Mouse (Mus musculus) intestine, embryonic 16.5 days (tissue): Measurements from ENCODE around the gene D630039A03Rik. TPM values are rescaled to one million over a fixed set of nuclear protein-coding genes. Genes with fewer than 3 reads are reported as not detected.
"Not testable (repeated sequence)": the region's sequence is repeated elsewhere in the genome, so short reads cannot be mapped to it uniquely, and the experiment has no call there.

Experiments used
- ATAC-seq: fragments of 200-750 bp; cut with Nextera tagmentation; 2 replicates; pipeline ENCODE4 v1.8.0; 2017; ENCODE audit warnings: moderate TSS enrichment, moderate library complexity
- H3K27ac ChIP-seq: fragments of 300-500 bp; sonication (generic); 2 replicates; pipeline ENCODE4 v1.5.1; 2014; ENCODE audit warnings: mild to moderate bottlenecking, low read length
- H3K27me3 ChIP-seq: fragments of 300-500 bp; sonication (generic); replicated peaks from 2 replicates; pipeline ENCODE4 v1.6.1; 2014; ENCODE audit warnings: low read length, control low read depth, mixed read lengths; ENCODE audit not compliant: control insufficient read depth, insufficient read depth
- H3K36me3 ChIP-seq: fragments of 300-500 bp; sonication (generic); 2 replicates; pipeline ENCODE4 v1.6.1; 2014; ENCODE audit warnings: low read length, control low read depth; ENCODE audit not compliant: control insufficient read depth, insufficient read depth
- H3K4me1 ChIP-seq: fragments of 300-500 bp; sonication (generic); 2 replicates; pipeline ENCODE4 v1.6.1; 2014; ENCODE audit warnings: low read length, control low read depth, mixed read lengths; ENCODE audit not compliant: control insufficient read depth, insufficient read depth
- H3K4me2 ChIP-seq: fragments of 300-500 bp; sonication (generic); 2 replicates; pipeline ENCODE4 v1.6.1; 2014; ENCODE audit warnings: low read depth, low read length, control low read depth
- H3K4me3 ChIP-seq: fragments of 300-500 bp; sonication (generic); 2 replicates; pipeline ENCODE4 v1.5.1; 2014; ENCODE audit warnings: mild to moderate bottlenecking, low read length
- H3K9ac ChIP-seq: fragments of 300-500 bp; sonication (generic); 2 replicates; pipeline ENCODE4 v1.6.1; 2014; ENCODE audit warnings: low read depth, low read length
- H3K9me3 ChIP-seq: fragments of 300-500 bp; sonication (generic); 2 replicates; pipeline ENCODE4 v1.6.1; 2016; ENCODE audit warnings: low read length, control low read depth; ENCODE audit not compliant: control insufficient read depth
- WGBS: fragments of 180-500 bp; shearing (Covaris S2); extraction: QIAGEN DNeasy Blood & Tissue Kit; methylation state at CpG from one replicate; pipeline ENCODE4 v1.1.7; 2014; 5-methylcytosine and 5-hydroxymethylcytosine counted together
- polyA plus RNA-seq: library from polyadenylated mRNA; unstranded; fragments of >200 nt; fragmentation: Nextera tagmentation; extraction: Ambion mirVana; gene quantifications from 2 replicates; pipeline ENCODE4 v1.2.1, GENCODE M21; 2015

Gene D630039A03Rik
- polyA plus RNA-seq, 1 experiment from 2014 or later: 13.3 TPM

DNA sequence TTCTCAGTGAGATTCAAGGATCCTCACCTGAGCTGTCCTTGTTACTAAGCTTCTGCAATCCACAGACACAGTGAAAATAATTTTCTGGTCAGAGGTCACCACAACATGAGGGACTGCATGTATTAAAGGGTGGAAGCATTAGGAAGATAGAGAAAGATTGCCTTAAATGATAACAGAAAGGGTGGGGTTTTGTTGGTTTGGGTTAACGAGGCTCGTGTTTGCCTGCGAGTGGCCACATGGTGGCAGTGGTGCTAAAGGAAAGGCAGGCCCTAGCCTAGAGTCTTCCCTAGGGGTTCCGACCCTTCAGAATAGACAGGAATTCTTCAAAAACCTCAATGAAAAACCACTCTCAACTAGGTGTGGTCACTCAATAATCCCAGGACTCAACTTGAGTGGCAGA, 14.9 kb downstream of the D630039A03Rik start:
- H3K27ac ChIP-seq: no peak overlapping the region
- peaks cover 4% of the 10 kb centered on the region; the same call in 1 of the 2 replicates for H3K4me1 ChIP-seq
- no peaks in the 10 kb centered on the region for H3K27me3 ChIP-seq
- 0 out of 2 replicates have a peak, but pooled peaks have one; percentile 29 for ATAC-seq
- no peak overlapping the region for H3K4me2 ChIP-seq
- H3K9ac ChIP-seq: no peak overlapping the region
- no peaks in the 10 kb centered on the region for H3K9me3 ChIP-seq
- 10% methylated on average over 4 of the region's 4 CpGs for WGBS
- H3K4me3 ChIP-seq: no peak overlapping the region
- no peaks in the 10 kb centered on the region for H3K36me3 ChIP-seq

DNA sequence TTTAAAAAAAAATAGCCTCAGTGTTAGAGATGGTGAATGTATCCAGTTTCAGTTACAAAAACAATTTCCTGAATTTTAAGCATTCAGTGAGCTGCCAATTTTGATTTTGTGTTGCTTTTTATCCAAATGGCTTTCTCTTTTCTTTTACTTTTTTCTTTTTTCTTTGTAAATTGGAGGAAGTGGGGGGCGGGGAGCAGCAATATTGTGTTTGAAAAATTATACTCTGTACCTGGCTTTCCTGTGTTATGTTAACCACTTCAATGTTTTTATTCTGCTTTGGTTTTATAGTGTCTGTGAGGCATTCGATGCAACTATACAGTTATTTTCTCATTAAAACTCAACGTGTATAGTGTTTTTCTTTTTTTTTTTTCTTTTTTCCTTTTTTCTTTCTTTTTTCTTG, 19.5 kb downstream of the D630039A03Rik start:
- Histone ChIP-seq H3K4me3 (no peak overlapping the region), H3K36me3 (no peaks in the 10 kb centered on the region), H3K9me3 (no peaks in the 10 kb centered on the region), H3K27me3 (no peaks in the 10 kb centered on the region), H3K27ac (no peak overlapping the region), H3K4me1 (peaks cover 9% of the 10 kb centered on the region), H3K4me2 (no peak overlapping the region), H3K9ac (no peak overlapping the region)
- ATAC-seq: no peak
- 74% methylated on average over 3 of the region's 3 CpGs for WGBS

DNA sequence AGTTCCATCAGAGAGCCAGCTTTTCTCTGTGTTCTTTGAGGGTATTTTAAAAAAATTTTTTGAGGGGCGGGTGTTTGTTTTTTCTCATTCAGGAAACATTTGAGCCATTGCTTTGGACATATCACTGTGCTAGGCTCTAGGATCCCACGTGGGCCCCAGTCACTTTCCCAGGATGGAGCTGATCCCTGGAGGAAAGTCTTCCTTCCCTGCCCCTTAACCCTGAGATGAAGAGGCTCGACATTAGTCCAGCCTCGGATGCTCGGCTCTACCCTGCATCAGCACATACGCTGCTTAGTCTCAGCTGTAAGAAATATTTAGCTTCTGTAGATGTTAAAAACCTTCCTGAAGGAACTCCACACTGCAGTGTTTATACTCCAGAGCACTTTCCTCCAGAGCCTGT, 20.2 kb downstream of the D630039A03Rik start:
- ATAC-seq: no peak
- no peak overlapping the region for H3K27ac ChIP-seq
- no peak overlapping the region for H3K4me3 ChIP-seq
- H3K27me3 ChIP-seq: no peaks in the 10 kb centered on the region
- H3K9ac ChIP-seq: no peak overlapping the region
- WGBS: 44% methylated on average over 6 of the region's 6 CpGs
- peaks cover 9% of the 10 kb centered on the region for H3K4me1 ChIP-seq
- no peaks in the 10 kb centered on the region for H3K36me3 ChIP-seq
- H3K4me2 ChIP-seq: no peak overlapping the region
- no peaks in the 10 kb centered on the region for H3K9me3 ChIP-seq

DNA sequence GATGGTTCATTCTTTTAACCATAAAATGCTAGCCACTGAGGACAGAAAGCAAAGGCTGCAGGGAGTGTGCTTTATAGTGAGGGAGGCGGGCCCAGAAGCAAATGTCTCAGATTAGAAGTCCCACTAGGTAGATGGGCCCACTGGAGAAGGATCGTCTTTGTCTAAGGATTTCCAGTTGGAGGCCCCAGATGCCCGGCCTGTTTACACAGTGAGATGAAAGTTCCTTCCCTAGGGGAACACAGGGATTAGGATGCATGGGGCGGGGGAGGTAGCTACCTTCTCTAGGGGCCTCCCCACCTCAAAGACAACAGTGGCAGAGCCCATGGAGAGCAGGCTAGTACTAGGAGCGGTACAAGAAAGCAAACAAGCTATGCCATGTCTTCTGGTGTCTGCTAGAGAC, 21.0 kb downstream of the D630039A03Rik start:
- H3K9ac ChIP-seq: no peak overlapping the region
- no peak overlapping the region for H3K4me3 ChIP-seq
- 35% methylated on average over 5 of the region's 5 CpGs for WGBS
- H3K9me3 ChIP-seq: no peaks in the 10 kb centered on the region
- H3K27ac ChIP-seq: peak overlapping the region; percentile 14; the same call in 1 of the 2 replicates
- H3K4me1 ChIP-seq: peaks cover 9% of the 10 kb centered on the region
- no peak overlapping the region for H3K4me2 ChIP-seq
- H3K36me3 ChIP-seq: no peaks in the 10 kb centered on the region
- no peaks in the 10 kb centered on the region for H3K27me3 ChIP-seq
- ATAC-seq: no peak

DNA sequence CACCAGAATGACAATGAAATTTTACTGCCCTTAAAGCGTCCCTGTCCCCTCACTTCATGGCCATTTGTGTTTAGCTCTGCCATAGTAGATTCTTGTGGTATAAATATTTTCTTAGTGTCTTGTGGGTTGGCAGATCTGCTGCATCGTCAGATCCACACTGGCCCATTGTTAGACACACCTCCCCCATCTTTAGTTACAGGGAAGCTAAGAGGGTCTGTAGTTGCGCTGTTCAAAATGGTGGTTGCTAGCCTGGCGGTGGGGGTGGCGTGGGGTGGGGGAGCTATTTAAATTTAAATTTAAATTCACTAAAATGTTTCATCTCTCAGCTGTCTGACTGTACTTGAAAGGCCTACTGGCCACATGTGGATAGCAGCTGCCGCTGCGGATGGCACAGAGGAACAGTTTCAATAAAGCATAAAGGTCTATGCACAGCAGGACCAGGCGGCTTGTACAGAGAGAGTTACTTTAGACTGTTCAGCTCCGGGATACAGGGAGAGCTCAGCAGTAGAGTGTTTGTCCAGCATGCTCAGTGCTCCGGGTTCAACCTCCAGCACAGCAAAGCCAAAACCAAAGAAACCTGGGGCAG, 24.0 kb downstream of the D630039A03Rik start:
- 79% methylated on average over 10 of the region's 10 CpGs for WGBS
- ATAC-seq: no peak
- Histone ChIP-seq H3K4me3 (no peak overlapping the region), H3K4me2 (no peak overlapping the region), H3K9ac (no peak overlapping the region), H3K4me1 (peaks cover 9% of the 10 kb centered on the region), H3K36me3 (no peaks in the 10 kb centered on the region), H3K27me3 (no peaks in the 10 kb centered on the region), H3K9me3 (no peaks in the 10 kb centered on the region), H3K27ac (no peak overlapping the region)

DNA sequence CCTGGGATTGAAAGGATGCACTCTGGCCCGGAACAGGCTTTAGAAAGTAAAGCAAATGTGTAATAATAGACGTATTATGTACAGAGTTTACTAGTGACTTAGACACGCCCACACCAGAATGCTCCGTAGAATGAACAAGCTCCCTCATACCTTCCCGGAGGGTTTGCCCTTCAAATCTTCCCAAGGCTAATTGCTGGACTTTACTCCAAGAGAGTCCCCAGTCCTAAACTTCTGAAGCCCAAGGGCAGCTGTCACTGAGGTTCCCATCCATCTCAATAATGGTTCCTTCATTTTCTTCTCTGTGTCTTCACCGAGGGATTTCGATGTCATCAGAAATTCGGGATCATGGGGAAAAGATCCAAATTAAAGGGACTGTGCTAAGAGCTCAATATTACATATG, 26.3 kb downstream of the D630039A03Rik start:
- no peak for ATAC-seq
- peaks cover 5% of the 10 kb centered on the region; the same call in 1 of the 2 replicates for H3K4me1 ChIP-seq
- H3K27ac ChIP-seq: no peak overlapping the region
- no peaks in the 10 kb centered on the region for H3K9me3 ChIP-seq
- H3K36me3 ChIP-seq: no peaks in the 10 kb centered on the region
- H3K4me2 ChIP-seq: no peak overlapping the region
- no peak overlapping the region for H3K4me3 ChIP-seq
- H3K9ac ChIP-seq: no peak overlapping the region
- 81% methylated on average over 8 of the region's 8 CpGs for WGBS
- no peaks in the 10 kb centered on the region for H3K27me3 ChIP-seq

DNA sequence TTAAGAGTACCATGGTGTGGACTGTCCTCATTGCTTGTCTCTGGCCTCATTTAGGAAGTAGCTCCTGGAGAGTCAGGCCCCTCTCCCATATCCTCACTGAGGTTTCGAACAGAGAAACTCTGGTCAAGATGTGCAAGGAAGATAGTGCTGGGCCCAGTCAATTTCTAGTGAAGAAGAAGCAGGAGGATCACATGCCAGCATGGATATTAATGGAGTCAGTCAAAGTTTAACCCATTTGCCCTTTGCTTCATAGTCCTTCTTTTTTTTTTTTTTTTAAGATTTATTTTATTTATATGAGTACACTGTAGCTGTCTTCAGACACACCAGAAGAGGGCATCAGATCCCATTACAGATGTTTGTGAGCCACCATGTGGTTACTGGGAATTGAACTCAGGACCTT, 27.1 kb downstream of the D630039A03Rik start:
- not testable (repeated sequence) for H3K27me3 ChIP-seq, H3K4me3 ChIP-seq, H3K36me3 ChIP-seq, ATAC-seq, H3K4me2 ChIP-seq, H3K4me1 ChIP-seq, H3K9ac ChIP-seq, H3K9me3 ChIP-seq, H3K27ac ChIP-seq
- WGBS: 96% methylated on average over 1 of the region's 1 CpGs

DNA sequence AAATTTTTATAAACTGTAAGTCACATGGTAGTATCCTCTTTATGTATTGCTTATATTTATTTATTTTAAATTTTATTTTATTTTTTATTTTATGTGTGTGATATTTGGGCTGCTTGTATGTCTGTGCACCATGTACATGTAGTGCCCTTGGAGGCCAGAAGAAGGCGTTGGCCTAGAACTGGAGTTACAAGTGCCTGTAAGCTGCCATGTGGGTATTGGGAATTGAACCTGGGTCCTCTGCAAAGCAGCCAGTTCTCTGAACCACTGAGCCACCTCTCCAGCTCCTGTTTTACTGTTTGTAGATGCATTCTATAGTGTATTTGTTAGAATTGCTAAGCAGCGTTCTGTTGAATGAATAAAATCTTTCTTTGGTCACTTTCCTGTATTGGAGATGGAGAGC, 27.9 kb downstream of the D630039A03Rik start:
- no peak overlapping the region for H3K9ac ChIP-seq
- peaks cover 8% of the 10 kb centered on the region; the same call in 1 of the 2 replicates for H3K4me1 ChIP-seq
- no peak overlapping the region for H3K4me3 ChIP-seq
- H3K27ac ChIP-seq: no peak overlapping the region
- H3K27me3 ChIP-seq: no peaks in the 10 kb centered on the region
- no peaks in the 10 kb centered on the region for H3K9me3 ChIP-seq
- ATAC-seq: no peak
- no peaks in the 10 kb centered on the region for H3K36me3 ChIP-seq
- 89% methylated on average over 2 of the region's 2 CpGs for WGBS
- H3K4me2 ChIP-seq: no peak overlapping the region

DNA sequence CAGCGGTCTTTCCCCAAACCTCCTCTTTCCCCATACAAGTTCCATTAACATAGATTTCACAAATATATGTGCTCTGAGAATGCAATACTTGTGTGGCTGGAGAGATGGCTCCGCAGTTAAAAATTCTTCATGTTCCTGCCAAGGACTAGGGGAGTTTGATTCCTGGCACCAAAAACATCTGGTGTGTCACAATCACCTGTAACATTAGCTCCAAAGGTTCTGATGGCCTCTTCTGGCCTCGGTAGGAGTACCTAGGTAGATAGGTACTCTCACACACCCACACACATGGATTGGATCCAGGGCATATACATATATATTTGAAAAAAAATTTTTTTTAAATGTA, 29.2 kb downstream of the D630039A03Rik start:
- Histone ChIP-seq H3K27me3 (no peaks in the 10 kb centered on the region), H3K9ac (no peak overlapping the region), H3K4me3 (no peak overlapping the region), H3K4me1 (peaks cover 8% of the 10 kb centered on the region; the same call in 1 of the 2 replicates), H3K36me3 (no peaks in the 10 kb centered on the region), H3K4me2 (no peak overlapping the region), H3K9me3 (no peaks in the 10 kb centered on the region), H3K27ac (no peak overlapping the region)
- WGBS: 94% methylated on average over 3 of the region's 3 CpGs
- ATAC-seq: no peak
